Comparison of ENCODE assay signal across 12 mouse cellular contexts in genomic region chr11:86953096-86953495, GRCm38 (mm10). TPM values are rescaled to one million over a fixed set of nuclear protein-coding genes. Genes with fewer than 3 reads are reported as not detected.
DNase-seq lines count a peak whose midpoint lies in the region; ATAC-seq and TF ChIP-seq lines count a peak whose summit lies in the region.
"Had no signal": no experiment of that assay in that cellular context is flagged by ENCODE, and none has a peak within 500 bp of the region (broad histone marks: within the 10 kb centered on the region; RNA-seq: fewer than 3 reads in every experiment).

No protein-coding gene starts in this region.

- intact Hi-C loops in left cerebral cortex, adult 2 months (cut with DNase I) = loop anchor here (2.0 kb wide), 1 partner anchor 40 kb away; the partner anchor contains the start of gene Ypel2
- intact Hi-C loops in left cerebral cortex, postnatal 25 days (cut with DNase I) = no loop called here

- no peaks in the 10 kb centered on the region; the same call in 1 of the 2 replicates for H3K36me3 ChIP-seq in liver, postnatal 0 days (replicated peaks; ENCODE audit: insufficient read depth, low read length)

- TF ChIP-seq CTCF in left cerebral cortex, adult 2 months (IDR thresholded peaks at IDR 0.05) = no peak
- no peak for TF ChIP-seq CTCF in liver, postnatal 0 days (IDR thresholded peaks at IDR 0.05; ENCODE audit: low read depth)

- H3K9me3 ChIP-seq in liver, postnatal 0 days (ENCODE audit: low read length) = no peaks in the 10 kb centered on the region

- WGBS in liver, postnatal 0 days (ENCODE audit: insufficient replicate concordance) = 73% methylated on average over 8 of the region's 8 CpGs

- H3K27me3 ChIP-seq in liver, postnatal 0 days (ENCODE audit: insufficient read depth, low read length) = no peaks in the 10 kb centered on the region

- H3K4me1 ChIP-seq in liver, postnatal 0 days (ENCODE audit: insufficient read depth) = peaks cover 36% of the 10 kb centered on the region

- peak; percentile 80 for ATAC-seq in liver, postnatal 0 days
- ATAC-seq: forebrain, embryonic 16.5 days; inflammation-experienced regulatory T-cells, adult 6 months had no signal

- peak overlapping the region; percentile 32; the same call in 1 of the 2 replicates for H3K27ac ChIP-seq in left cerebral cortex, adult 2 months
- H3K27ac ChIP-seq in liver, postnatal 0 days (ENCODE audit: low read depth) = peak overlapping the region; percentile 80

- no peak overlapping the region for H3K9ac ChIP-seq in liver, postnatal 0 days (replicated peaks)

- DNase-seq in left cerebral cortex, adult 2 months (ENCODE audit: extremely low spot score in 1 of 2, low spot score in 2 of 2) = no peak
- no peak for DNase-seq in left cerebral cortex, postnatal 25 days (ENCODE audit: low spot score in 2 of 2)
- DNase-seq in adipocyte (ENCODE audit: low spot score) = peak; percentile 75
- peak; percentile 45 for DNase-seq in fibroblast of lung, adult 2 months (ENCODE audit: low read depth)
- DNase-seq in liver, postnatal 0 days = peak; percentile 43
- no peak for DNase-seq in ovary, postnatal 36 days (ENCODE audit: low spot score)
- DNase-seq in right cerebral cortex, adult 18-20 months = no peak
- DNase-seq in yolk sac, embryonic 10.5 days (ENCODE audit: low spot score) = no peak
- DNase-seq: cerebellum, postnatal 10 days; retina, postnatal 1 day had no signal

- no peak overlapping the region for H3K4me2 ChIP-seq in liver, postnatal 0 days (ENCODE audit: low read depth, low read length)

- no peak overlapping the region for H3K4me3 ChIP-seq in left cerebral cortex, adult 2 months
- no peak overlapping the region for H3K4me3 ChIP-seq in liver, postnatal 0 days (ENCODE audit: low read depth, low read length)

- no peak for TF ChIP-seq EP300 in liver, postnatal 0 days (IDR thresholded peaks at IDR 0.05; ENCODE audit: low read depth)

RNA-seq across cellular contexts. Expression of gene Ypel2, which starts 40.4 kb away (rescaled TPM):
- total RNA-seq in left cerebral cortex, adult 2 months (2021) = 10 to 100 TPM; 42.8 to 45.5 TPM
- 10 to 100 TPM; 49.8 to 61.2 TPM for total RNA-seq in left cerebral cortex, postnatal 25 days (2021)
- polyA plus RNA-seq in liver, postnatal 0 days (2015; fragmentation: Nextera tagmentation; extraction: Ambion mirVana) = 2.1 TPM in 2 replicates

Comparison
In these comparisons a context has a peak if more than half of its experiments do, and no peak if none do; other contexts are left out.
1. DNase-seq: peak in adipocyte (single experiment), fibroblast of lung, adult 2 months (single experiment) and liver, postnatal 0 days (single experiment); none in left cerebral cortex, adult 2 months (0 of 2), left cerebral cortex, postnatal 25 days (0 of 2), ovary, postnatal 36 days (single experiment), right cerebral cortex, adult 18-20 months (single experiment) and yolk sac, embryonic 10.5 days (single experiment).